Mouse (Mus musculus): ENCODE measurements at regions not wholly inside any gene's neighbourhood (a gene's known extent, or its start where the extent isn't known, plus 50 kb on each side); places are given as distances from the start of the nearest gene placed in this dataset.

- TF ChIP-seq CTCF (IDR thresholded peaks at IDR 0.05; ENCODE audit: low read depth) (no peak), EP300 (IDR thresholded peaks at IDR 0.05; ENCODE audit: low read depth) (no peak)
Measured at GRCm38 (mm10) chr17:68089830-68090229, 85.9 kb upstream of the Arhgap28 start.
